Mouse (Mus musculus): ENCODE data around the gene Ctsd.
A peak's percentile ranks its signal among the peaks of the same experiment; 100 is the strongest.

Gene Ctsd

GRCm38 (mm10) chr7:142425641-142426213 lies 37.9 kb upstream of the Ctsd start:
- Histone ChIP-seq H3K9me3 (ENCODE audit: low read length) (no peaks in the 10 kb centered on the region), H3K27me3 (ENCODE audit: insufficient read depth, low read length) (peaks cover 26% of the 10 kb centered on the region), H3K4me1 (replicated peaks; ENCODE audit: low read depth, low read length) (peaks cover 9% of the 10 kb centered on the region), H3K36me3 (ENCODE audit: insufficient read depth, low read length) (no peaks in the 10 kb centered on the region), H3K4me3 (replicated peaks; ENCODE audit: low read length) (no peak overlapping the region)
- no peak for TF ChIP-seq POU5F1 (IDR thresholded peaks at IDR 0.05; ENCODE audit: borderline replicate concordance, low read length)
- no peak for TF ChIP-seq NANOG (IDR thresholded peaks at IDR 0.05; ENCODE audit: borderline replicate concordance, low read length)
- TF ChIP-seq CTCF (conservative IDR thresholded peaks at IDR 0.05; ENCODE audit: low read length) = no peak

GRCm38 (mm10) chr7:142421826-142422225 lies 34.0 kb upstream of the Ctsd start:
- Histone ChIP-seq H3K27me3 (ENCODE audit: insufficient read depth, low read length) (peaks cover 11% of the 10 kb centered on the region), H3K4me1 (replicated peaks; ENCODE audit: low read depth, low read length) (no peaks in the 10 kb centered on the region), H3K4me3 (replicated peaks; ENCODE audit: low read length) (no peak overlapping the region), H3K36me3 (ENCODE audit: insufficient read depth, low read length) (no peaks in the 10 kb centered on the region), H3K9me3 (ENCODE audit: low read length) (no peaks in the 10 kb centered on the region)
- TF ChIP-seq CTCF (conservative IDR thresholded peaks at IDR 0.05; ENCODE audit: low read length) (no peak), POU5F1 (IDR thresholded peaks at IDR 0.05; ENCODE audit: borderline replicate concordance, low read length) (no peak), NANOG (IDR thresholded peaks at IDR 0.05; ENCODE audit: borderline replicate concordance, low read length) (no peak)

DNA sequence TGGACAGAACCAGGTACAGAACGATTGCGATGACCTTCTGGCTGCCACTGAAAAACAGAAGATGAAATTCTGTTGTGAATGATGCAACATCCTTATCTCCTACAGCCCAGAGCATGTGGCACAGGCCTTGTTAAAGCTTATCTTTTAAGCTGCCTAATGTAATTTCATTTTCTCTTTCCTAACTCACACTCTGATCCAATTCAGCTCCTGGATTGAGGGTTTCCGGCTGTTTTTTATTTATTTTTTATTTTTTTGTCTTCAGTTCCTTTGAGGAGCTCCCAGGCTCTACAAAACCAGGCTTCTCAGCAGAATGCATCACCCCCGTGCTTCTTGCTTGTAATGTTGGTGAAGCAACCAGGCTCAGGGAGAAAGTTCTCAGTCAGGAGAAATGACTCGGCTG lies 32.0 kb upstream of the Ctsd start:
- Histone ChIP-seq H3K9me3 (ENCODE audit: low read length) (no peaks in the 10 kb centered on the region), H3K27me3 (ENCODE audit: insufficient read depth, low read length) (peaks cover 11% of the 10 kb centered on the region), H3K4me1 (replicated peaks; ENCODE audit: low read depth, low read length) (no peaks in the 10 kb centered on the region), H3K36me3 (ENCODE audit: insufficient read depth, low read length) (no peaks in the 10 kb centered on the region), H3K4me3 (replicated peaks; ENCODE audit: low read length) (no peak overlapping the region)
- no peak for TF ChIP-seq NANOG (IDR thresholded peaks at IDR 0.05; ENCODE audit: borderline replicate concordance, low read length)
- no peak for TF ChIP-seq CTCF (conservative IDR thresholded peaks at IDR 0.05; ENCODE audit: low read length)
- no peak for TF ChIP-seq POU5F1 (IDR thresholded peaks at IDR 0.05; ENCODE audit: borderline replicate concordance, low read length)

DNA sequence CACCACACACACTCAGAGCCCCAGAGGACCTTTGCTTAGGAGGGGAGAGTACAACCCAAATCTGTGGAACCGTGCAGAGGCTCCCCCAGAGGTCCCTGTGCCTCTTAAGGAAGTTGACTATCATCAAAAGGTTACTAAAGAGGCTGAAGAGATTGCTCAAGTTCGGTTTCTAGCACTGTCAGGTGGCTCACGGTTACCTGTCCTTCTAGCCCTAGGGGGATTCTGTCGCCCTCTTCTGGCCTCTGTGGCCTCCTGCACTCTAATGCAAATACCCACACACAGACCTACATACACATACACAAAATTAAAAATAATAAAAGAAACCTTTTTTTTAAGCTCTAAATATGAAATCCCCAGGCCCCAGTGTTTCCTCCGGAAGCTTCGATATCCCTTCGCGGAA lies 30.8 kb upstream of the Ctsd start:
- Histone ChIP-seq H3K27me3 (ENCODE audit: insufficient read depth, low read length) (peaks cover 17% of the 10 kb centered on the region), H3K36me3 (ENCODE audit: insufficient read depth, low read length) (no peaks in the 10 kb centered on the region), H3K9me3 (ENCODE audit: low read length) (no peaks in the 10 kb centered on the region), H3K4me1 (replicated peaks; ENCODE audit: low read depth, low read length) (no peaks in the 10 kb centered on the region), H3K4me3 (replicated peaks; ENCODE audit: low read length) (no peak overlapping the region)
- TF ChIP-seq POU5F1 (IDR thresholded peaks at IDR 0.05; ENCODE audit: borderline replicate concordance, low read length) (no peak), CTCF (conservative IDR thresholded peaks at IDR 0.05; ENCODE audit: low read length) (peak; percentile 54)

DNA sequence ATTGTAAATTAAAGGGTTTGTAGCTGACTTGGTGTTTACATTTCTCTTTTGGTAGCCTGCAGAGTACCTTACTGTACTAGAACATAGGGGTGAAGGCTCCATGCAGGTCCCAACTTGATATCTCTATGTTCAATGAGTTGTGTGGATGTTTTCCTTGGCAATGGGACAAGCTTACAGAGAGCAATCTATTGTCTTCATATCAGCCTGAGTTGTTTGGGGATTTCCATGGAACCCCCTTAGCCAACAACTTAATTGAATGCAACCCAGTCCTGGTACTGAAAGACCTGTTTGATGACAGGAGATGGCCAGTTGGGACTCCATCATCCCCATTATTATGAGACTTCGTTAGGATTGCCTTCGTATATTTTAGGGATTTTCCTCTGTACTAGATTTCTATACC lies 30.2 kb upstream of the Ctsd start:
- Histone ChIP-seq H3K4me1 (replicated peaks; ENCODE audit: low read depth, low read length) (no peaks in the 10 kb centered on the region), H3K9me3 (ENCODE audit: low read length) (0 out of 2 replicates have a peak, but pooled peaks cover 3% of the 10 kb centered on the region), H3K36me3 (ENCODE audit: insufficient read depth, low read length) (no peaks in the 10 kb centered on the region), H3K27me3 (ENCODE audit: insufficient read depth, low read length) (peaks cover 17% of the 10 kb centered on the region), H3K4me3 (replicated peaks; ENCODE audit: low read length) (no peak overlapping the region)
- no peak for TF ChIP-seq CTCF (conservative IDR thresholded peaks at IDR 0.05; ENCODE audit: low read length)
- TF ChIP-seq POU5F1 (IDR thresholded peaks at IDR 0.05; ENCODE audit: borderline replicate concordance, low read length) = no peak
- no peak for TF ChIP-seq NANOG (IDR thresholded peaks at IDR 0.05; ENCODE audit: borderline replicate concordance, low read length)

- Histone ChIP-seq H3K4me1 (replicated peaks; ENCODE audit: low read depth, low read length) (no peaks in the 10 kb centered on the region), H3K27me3 (ENCODE audit: insufficient read depth, low read length) (peaks cover 23% of the 10 kb centered on the region), H3K36me3 (ENCODE audit: insufficient read depth, low read length) (no peaks in the 10 kb centered on the region), H3K9me3 (ENCODE audit: low read length) (0 out of 2 replicates have a peak, but pooled peaks cover 5% of the 10 kb centered on the region), H3K4me3 (replicated peaks; ENCODE audit: low read length) (no peak overlapping the region)
- no peak for TF ChIP-seq CTCF (conservative IDR thresholded peaks at IDR 0.05; ENCODE audit: low read length)
- no peak for TF ChIP-seq NANOG (IDR thresholded peaks at IDR 0.05; ENCODE audit: borderline replicate concordance, low read length)
- TF ChIP-seq POU5F1 (IDR thresholded peaks at IDR 0.05; ENCODE audit: borderline replicate concordance, low read length) = no peak
Observed at GRCm38 (mm10) chr7:142416225-142416624, 28.4 kb upstream of the Ctsd start.

DNA sequence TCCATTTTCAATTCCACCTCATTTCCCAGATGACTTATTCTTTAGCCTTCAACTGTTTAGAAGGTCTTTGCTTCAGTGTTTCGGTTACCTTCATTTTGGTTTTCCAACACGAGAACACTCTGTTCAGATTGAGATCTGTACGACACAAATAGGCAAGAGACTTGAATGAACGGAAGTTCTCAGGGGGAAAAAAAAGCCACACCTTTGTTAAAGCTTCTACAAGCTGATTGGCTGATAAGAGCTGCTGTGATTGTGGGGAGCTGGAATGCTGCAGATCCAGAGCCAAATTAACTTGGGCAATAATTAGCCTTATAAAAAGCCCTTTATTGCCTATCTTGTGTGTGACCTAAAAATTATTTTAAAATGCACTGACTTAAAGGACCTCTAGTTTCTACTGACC lies 27.5 kb upstream of the Ctsd start:
- 0 out of 2 replicates have a peak, but pooled peaks cover 5% of the 10 kb centered on the region for H3K9me3 ChIP-seq (ENCODE audit: low read length)
- H3K27me3 ChIP-seq (ENCODE audit: insufficient read depth, low read length) = peaks cover 21% of the 10 kb centered on the region
- H3K36me3 ChIP-seq (ENCODE audit: insufficient read depth, low read length) = no peaks in the 10 kb centered on the region
- no peak overlapping the region for H3K4me3 ChIP-seq (replicated peaks; ENCODE audit: low read length)
- no peak for TF ChIP-seq CTCF (conservative IDR thresholded peaks at IDR 0.05; ENCODE audit: low read length)
- no peak for TF ChIP-seq NANOG (IDR thresholded peaks at IDR 0.05; ENCODE audit: borderline replicate concordance, low read length)
- TF ChIP-seq POU5F1 (IDR thresholded peaks at IDR 0.05; ENCODE audit: borderline replicate concordance, low read length) = no peak
- H3K4me1 ChIP-seq (replicated peaks; ENCODE audit: low read depth, low read length) = no peaks in the 10 kb centered on the region

DNA sequence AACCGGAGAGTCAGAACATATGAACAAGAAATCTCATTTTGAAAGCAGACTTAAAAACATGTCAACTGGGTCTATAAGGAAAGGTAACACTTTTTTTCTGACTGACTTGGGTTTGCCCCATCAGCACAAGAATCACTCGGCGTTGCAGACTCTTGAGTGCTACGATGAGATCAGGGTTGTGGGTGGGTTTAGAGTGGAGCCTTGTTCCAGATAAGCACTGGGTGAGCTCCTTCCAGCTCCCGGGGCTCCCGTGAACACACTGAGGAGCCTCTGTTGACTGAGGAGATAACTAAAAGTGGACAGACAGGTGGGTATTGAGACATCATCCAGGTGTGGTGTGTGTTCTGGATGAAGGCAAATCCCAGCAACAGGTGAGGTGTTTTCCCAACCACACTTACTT lies 25.4 kb upstream of the Ctsd start:
- no peak overlapping the region for H3K4me3 ChIP-seq (replicated peaks; ENCODE audit: low read length)
- H3K36me3 ChIP-seq (ENCODE audit: insufficient read depth, low read length) = no peaks in the 10 kb centered on the region
- H3K9me3 ChIP-seq (ENCODE audit: low read length) = 0 out of 2 replicates have a peak, but pooled peaks cover 5% of the 10 kb centered on the region
- no peak for TF ChIP-seq CTCF (conservative IDR thresholded peaks at IDR 0.05; ENCODE audit: low read length)
- TF ChIP-seq POU5F1 (IDR thresholded peaks at IDR 0.05; ENCODE audit: borderline replicate concordance, low read length) = no peak
- peaks cover 24% of the 10 kb centered on the region; the same call in 1 of the 2 replicates for H3K27me3 ChIP-seq (ENCODE audit: insufficient read depth, low read length)
- H3K4me1 ChIP-seq (replicated peaks; ENCODE audit: low read depth, low read length) = no peaks in the 10 kb centered on the region

GRCm38 (mm10) chr7:142409603-142410002 lies 21.8 kb upstream of the Ctsd start:
- H3K36me3 ChIP-seq (ENCODE audit: insufficient read depth, low read length) = no peaks in the 10 kb centered on the region
- peaks cover 2% of the 10 kb centered on the region; the same call in 1 of the 2 replicates for H3K4me1 ChIP-seq (replicated peaks; ENCODE audit: low read depth, low read length)
- no peak overlapping the region for H3K4me3 ChIP-seq (replicated peaks; ENCODE audit: low read length)
- peaks cover 19% of the 10 kb centered on the region for H3K9me3 ChIP-seq (ENCODE audit: low read length)
- H3K27me3 ChIP-seq (ENCODE audit: insufficient read depth, low read length) = peaks cover 21% of the 10 kb centered on the region; the same call in 1 of the 2 replicates
- TF ChIP-seq POU5F1 (IDR thresholded peaks at IDR 0.05; ENCODE audit: borderline replicate concordance, low read length) = no peak
- TF ChIP-seq NANOG (IDR thresholded peaks at IDR 0.05; ENCODE audit: borderline replicate concordance, low read length) = no peak
